16 mouse cellular contexts compared by ENCODE assay signal in the genomic region with DNA sequence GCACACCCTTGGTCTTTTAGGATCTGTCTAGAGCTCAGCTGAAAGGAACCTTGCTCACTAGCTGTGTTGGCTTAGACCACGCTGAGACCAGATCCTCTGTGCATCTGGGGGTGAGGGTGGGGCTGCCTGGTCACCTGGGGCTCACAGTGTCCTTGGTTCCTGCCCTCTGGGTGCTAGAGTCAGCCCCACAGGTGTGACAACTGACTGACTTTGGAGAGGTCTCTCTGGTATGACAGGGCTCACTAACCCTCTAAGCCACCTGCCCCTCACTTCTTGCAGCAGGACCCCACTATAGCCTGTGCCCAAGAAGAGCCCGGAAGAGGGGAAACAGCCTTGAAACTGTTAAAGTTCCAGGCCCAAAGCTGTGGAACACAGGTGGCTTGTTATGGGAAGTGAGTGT. TPM values are rescaled to one million over a fixed set of nuclear protein-coding genes. Genes with fewer than 3 reads are reported as not detected.
DNase-seq lines count a peak whose midpoint lies in the region; ATAC-seq and TF ChIP-seq lines count a peak whose summit lies in the region.
"Had no signal": no experiment of that assay in that cellular context is flagged by ENCODE, and none has a peak within 500 bp of the region (broad histone marks: within the 10 kb centered on the region; RNA-seq: fewer than 3 reads in every experiment).

No protein-coding gene starts in this region.

- H3K4me2 ChIP-seq in hindbrain, postnatal 0 days (ENCODE audit: low read depth, low read length), result no peak overlapping the region
- H3K4me2 ChIP-seq in embryonic facial prominence, embryonic 13.5 days, result no peak overlapping the region
- H3K4me2 ChIP-seq in limb, embryonic 12.5 days, result no peak overlapping the region
- H3K4me2 ChIP-seq in kidney, embryonic 15.5 days, result no peak overlapping the region
- H3K4me2 ChIP-seq: forebrain, embryonic 13.5 days; forebrain, embryonic 15.5 days had no signal

- no peak for TF ChIP-seq CTCF in hindbrain, postnatal 0 days (IDR thresholded peaks at IDR 0.05; ENCODE audit: low read depth)

- H3K27ac ChIP-seq in hindbrain, embryonic 10.5 days, result 0 out of 2 replicates have a peak overlapping the region, but pooled peaks have one; percentile 35
- H3K27ac ChIP-seq in hindbrain, postnatal 0 days, result no peak overlapping the region
- peak overlapping the region; percentile 66; the same call in 1 of the 2 replicates for H3K27ac ChIP-seq in embryonic facial prominence, embryonic 10.5 days (replicated peaks)
- H3K27ac ChIP-seq in embryonic facial prominence, embryonic 13.5 days, result 0 out of 2 replicates have a peak overlapping the region, but pooled peaks have one; percentile 28
- H3K27ac ChIP-seq in limb, embryonic 12.5 days, result 0 out of 2 replicates have a peak overlapping the region, but pooled peaks have one; percentile 5
- H3K27ac ChIP-seq in kidney, embryonic 15.5 days, result no peak overlapping the region
- H3K27ac ChIP-seq: forebrain, embryonic 13.5 days; forebrain, embryonic 15.5 days had no signal

- no peaks in the 10 kb centered on the region for H3K9me3 ChIP-seq in hindbrain, embryonic 10.5 days
- no peaks in the 10 kb centered on the region for H3K9me3 ChIP-seq in hindbrain, postnatal 0 days (ENCODE audit: low read length)
- no peaks in the 10 kb centered on the region for H3K9me3 ChIP-seq in embryonic facial prominence, embryonic 10.5 days
- H3K9me3 ChIP-seq in embryonic facial prominence, embryonic 13.5 days, result no peaks in the 10 kb centered on the region
- no peaks in the 10 kb centered on the region for H3K9me3 ChIP-seq in limb, embryonic 12.5 days
- no peaks in the 10 kb centered on the region for H3K9me3 ChIP-seq in kidney, embryonic 15.5 days (replicated peaks)
- H3K9me3 ChIP-seq: forebrain, embryonic 13.5 days; forebrain, embryonic 15.5 days had no signal

- peaks cover 13% of the 10 kb centered on the region for H3K36me3 ChIP-seq in hindbrain, embryonic 10.5 days
- H3K36me3 ChIP-seq in hindbrain, postnatal 0 days (ENCODE audit: insufficient read depth, low read length), result peaks cover 4% of the 10 kb centered on the region; the same call in 1 of the 2 replicates
- peaks cover 13% of the 10 kb centered on the region for H3K36me3 ChIP-seq in embryonic facial prominence, embryonic 10.5 days (replicated peaks)
- H3K36me3 ChIP-seq in embryonic facial prominence, embryonic 13.5 days, result peaks cover 8% of the 10 kb centered on the region
- H3K36me3 ChIP-seq in limb, embryonic 12.5 days, result peaks cover 10% of the 10 kb centered on the region
- peaks cover 12% of the 10 kb centered on the region for H3K36me3 ChIP-seq in kidney, embryonic 15.5 days

- ATAC-seq in hindbrain, postnatal 0 days, result no peak
- no peak for ATAC-seq in embryonic facial prominence, embryonic 13.5 days (ENCODE audit: insufficient number of reproducible peaks, insufficient read depth, low FRiP score, low TSS enrichment, low read depth)
- ATAC-seq in limb, embryonic 12.5 days (ENCODE audit: insufficient number of reproducible peaks, insufficient read depth, low FRiP score, low TSS enrichment, low read depth), result no peak
- no peak for ATAC-seq in kidney, embryonic 15.5 days (replicated peaks; ENCODE audit: low FRiP score)
- ATAC-seq: forebrain, embryonic 13.5 days; forebrain, embryonic 15.5 days; forebrain, postnatal 0 days had no signal

- peaks cover 35% of the 10 kb centered on the region for H3K4me1 ChIP-seq in hindbrain, embryonic 10.5 days (replicated peaks)
- H3K4me1 ChIP-seq in hindbrain, postnatal 0 days (ENCODE audit: insufficient read depth, low read length), result no peaks in the 10 kb centered on the region
- peaks cover 77% of the 10 kb centered on the region for H3K4me1 ChIP-seq in embryonic facial prominence, embryonic 10.5 days
- H3K4me1 ChIP-seq in embryonic facial prominence, embryonic 13.5 days, result peaks cover 59% of the 10 kb centered on the region
- H3K4me1 ChIP-seq in limb, embryonic 12.5 days (replicated peaks), result peaks cover 48% of the 10 kb centered on the region
- H3K4me1 ChIP-seq in kidney, embryonic 15.5 days, result peaks cover 43% of the 10 kb centered on the region

- H3K27me3 ChIP-seq in hindbrain, embryonic 10.5 days (ENCODE audit: insufficient read depth, poor library complexity, severe bottlenecking), result peaks cover 47% of the 10 kb centered on the region
- H3K27me3 ChIP-seq in hindbrain, postnatal 0 days (ENCODE audit: insufficient read depth, low read length), result no peaks in the 10 kb centered on the region; the same call in 1 of the 2 replicates
- H3K27me3 ChIP-seq in embryonic facial prominence, embryonic 10.5 days (replicated peaks; ENCODE audit: low read depth, poor library complexity, severe bottlenecking), result peaks cover 11% of the 10 kb centered on the region
- no peaks in the 10 kb centered on the region for H3K27me3 ChIP-seq in embryonic facial prominence, embryonic 13.5 days
- no peaks in the 10 kb centered on the region for H3K27me3 ChIP-seq in limb, embryonic 12.5 days
- H3K27me3 ChIP-seq in kidney, embryonic 15.5 days, result no peaks in the 10 kb centered on the region
- H3K27me3 ChIP-seq: forebrain, embryonic 15.5 days had no signal

- no peak for DNase-seq in hindbrain, embryonic 10.5 days (ENCODE audit: low spot score)
- DNase-seq in hindbrain, postnatal 0 days (ENCODE audit: low spot score), result no peak
- DNase-seq in embryonic facial prominence, embryonic 10.5 days (ENCODE audit: low spot score), result no peak
- no peak for DNase-seq in adrenal gland, postnatal 25 days
- DNase-seq: cerebellum, adult 11-12 months; cerebellum, adult 2 months; cerebellum, adult 9-10 months; cerebellum, postnatal 10 days; cerebellum, postnatal 25 days; forebrain, postnatal 0 days had no signal

- WGBS in hindbrain, embryonic 10.5 days, result 76% methylated on average over 2 of the region's 2 CpGs
- 89% methylated on average over 2 of the region's 2 CpGs for WGBS in hindbrain, postnatal 0 days
- WGBS in embryonic facial prominence, embryonic 10.5 days, result 73% methylated on average over 2 of the region's 2 CpGs
- WGBS in embryonic facial prominence, embryonic 13.5 days, result 72% methylated on average over 2 of the region's 2 CpGs
- 73% methylated on average over 2 of the region's 2 CpGs for WGBS in limb, embryonic 12.5 days
- 83% methylated on average over 2 of the region's 2 CpGs for WGBS in kidney, embryonic 15.5 days

- no peak overlapping the region for H3K9ac ChIP-seq in hindbrain, postnatal 0 days (replicated peaks; ENCODE audit: low read length)
- H3K9ac ChIP-seq in embryonic facial prominence, embryonic 13.5 days, result no peak overlapping the region; the same call in 1 of the 2 replicates
- H3K9ac ChIP-seq in limb, embryonic 12.5 days (replicated peaks), result no peak overlapping the region
- H3K9ac ChIP-seq in kidney, embryonic 15.5 days, result no peak overlapping the region
- H3K9ac ChIP-seq: forebrain, embryonic 13.5 days; forebrain, embryonic 15.5 days; forebrain, postnatal 0 days had no signal

- H3K4me3 ChIP-seq in hindbrain, embryonic 10.5 days, result no peak overlapping the region
- H3K4me3 ChIP-seq in hindbrain, postnatal 0 days (ENCODE audit: low read length), result no peak overlapping the region
- no peak overlapping the region for H3K4me3 ChIP-seq in embryonic facial prominence, embryonic 10.5 days
- no peak overlapping the region for H3K4me3 ChIP-seq in embryonic facial prominence, embryonic 13.5 days
- H3K4me3 ChIP-seq in limb, embryonic 12.5 days (replicated peaks), result no peak overlapping the region
- no peak overlapping the region for H3K4me3 ChIP-seq in kidney, embryonic 15.5 days (replicated peaks)
- H3K4me3 ChIP-seq: forebrain, embryonic 13.5 days; forebrain, embryonic 15.5 days had no signal

RNA-seq across cellular contexts. Expression of a gene that starts 29.5 kb away (rescaled TPM):
- polyA plus RNA-seq in hindbrain, embryonic 10.5 days (2016; fragmentation: Nextera tagmentation; extraction: Ambion mirVana), result 385 and 396 TPM in 2 replicates
- 209 and 247 TPM in 2 replicates for total RNA-seq in hindbrain, postnatal 0 days (2014; rRNA removed)
- 380 and 384 TPM in 2 replicates for polyA plus RNA-seq in hindbrain, postnatal 0 days (2015; fragmentation: Nextera tagmentation; extraction: Ambion mirVana)
- polyA plus RNA-seq in embryonic facial prominence, embryonic 10.5 days (2016; fragmentation: Nextera tagmentation; extraction: Ambion mirVana), result 384 and 394 TPM in 2 replicates
- polyA plus RNA-seq in embryonic facial prominence, embryonic 13.5 days (2015; fragmentation: Nextera tagmentation; extraction: Ambion mirVana), result 243 and 262 TPM in 2 replicates
- 264 and 267 TPM in 2 replicates for polyA plus RNA-seq in limb, embryonic 12.5 days (2016; fragmentation: Nextera tagmentation; extraction: Ambion mirVana)
- 284 and 313 TPM in 2 replicates for polyA plus RNA-seq in kidney, embryonic 15.5 days (2015; fragmentation: Nextera tagmentation; extraction: Ambion mirVana)
- total RNA-seq in adrenal gland, postnatal 25 days (2021), result 187 and 190 TPM in 2 replicates

RNA-seq across cellular contexts. Expression of a gene that starts 58.9 kb away (rescaled TPM):
- 4.1 and 6.7 TPM in 2 replicates for polyA plus RNA-seq in hindbrain, embryonic 10.5 days (2016; fragmentation: Nextera tagmentation; extraction: Ambion mirVana)
- total RNA-seq in hindbrain, postnatal 0 days (2014; rRNA removed), result 7.5 and 10.7 TPM in 2 replicates
- polyA plus RNA-seq in hindbrain, postnatal 0 days (2015; fragmentation: Nextera tagmentation; extraction: Ambion mirVana), result 7.2 and 9.8 TPM in 2 replicates
- 0.68 and 4.9 TPM in 2 replicates for polyA plus RNA-seq in embryonic facial prominence, embryonic 10.5 days (2016; fragmentation: Nextera tagmentation; extraction: Ambion mirVana)
- 9.4 and 13.4 TPM in 2 replicates for polyA plus RNA-seq in embryonic facial prominence, embryonic 13.5 days (2015; fragmentation: Nextera tagmentation; extraction: Ambion mirVana)
- polyA plus RNA-seq in limb, embryonic 12.5 days (2016; fragmentation: Nextera tagmentation; extraction: Ambion mirVana), result 7.5 and 11.9 TPM in 2 replicates
- 12.1 and 12.8 TPM in 2 replicates for polyA plus RNA-seq in kidney, embryonic 15.5 days (2015; fragmentation: Nextera tagmentation; extraction: Ambion mirVana)
- total RNA-seq in adrenal gland, postnatal 25 days (2021), result 12.1 and 15.7 TPM in 2 replicates
- total RNA-seq: forebrain, postnatal 0 days had no signal
- polyA plus RNA-seq: cortical plate, adult 2 months had no signal

Comparison
In these comparisons a context has a peak if more than half of its experiments do, and no peak if none do; other contexts are left out.
1. H3K27ac ChIP-seq: peak in hindbrain, embryonic 10.5 days (single experiment), embryonic facial prominence, embryonic 10.5 days (single experiment), embryonic facial prominence, embryonic 13.5 days (single experiment) and limb, embryonic 12.5 days (single experiment); none in hindbrain, postnatal 0 days (single experiment) and kidney, embryonic 15.5 days (single experiment).